Mouse (Mus musculus): Measurements from ENCODE around the gene Atp9a.

DNA sequence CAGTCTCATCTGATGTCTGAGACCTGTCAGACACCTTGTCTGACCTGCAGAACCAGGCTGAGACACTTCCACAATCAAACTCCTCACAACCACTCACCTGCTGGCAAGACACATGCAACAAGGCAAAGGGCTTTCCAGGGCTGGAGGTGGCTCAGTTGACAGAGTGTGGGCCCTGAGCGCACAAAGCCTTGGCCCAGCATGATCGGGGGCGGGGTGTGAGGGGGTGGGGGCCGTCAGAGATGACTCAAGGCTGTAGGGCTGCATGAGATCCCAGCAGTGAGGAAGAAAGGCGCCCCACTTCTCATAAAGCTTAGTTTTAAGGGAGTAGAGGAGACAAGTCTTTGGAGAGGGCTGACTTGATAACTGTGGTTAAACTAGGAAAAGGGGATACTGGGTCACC, 78.5 kb downstream of the Atp9a start:
- TF ChIP-seq CTCF (IDR thresholded peaks at IDR 0.05; ENCODE audit: low read depth, low read length) (no peak), POLR2A (IDR thresholded peaks at IDR 0.05; ENCODE audit: insufficient read depth, low read length) (no peak)
